Mouse (Mus musculus): ENCODE results near the gene Ndufaf3. TPM values are rescaled to one million over a fixed set of nuclear protein-coding genes. Genes with fewer than 3 reads are reported as not detected.

The Ndufaf3 gene
- polyA plus RNA-seq, 1 experiment from 2014 or later, result 69.2 TPM

GRCm38 (mm10) chr9:108516380-108517251, 50.6 kb downstream of the Ndufaf3 start, which contains the start of gene Qrich1:
TSS of gene Qrich1 (plus strand) at chr9:108516806.
- 0 out of 2 replicates have a peak, but pooled peaks have one; percentile 23 for TF ChIP-seq CTCF (IDR thresholded peaks at IDR 0.05; ENCODE audit: low read depth)
- ATAC-seq (replicated peaks; ENCODE audit: low FRiP score, low read depth), result peak; percentile 96

More at GRCm38 (mm10) chr9:108516380-108517251, 50.6 kb downstream of the Ndufaf3 start, which contains the start of gene Qrich1:
- peak within 1 kb of the TSS; percentile 99 for H3K27ac ChIP-seq
- H3K4me1 ChIP-seq (replicated peaks; ENCODE audit: insufficient read depth, low read length), result no peaks in the 10 kb centered on the region
- peak within 1 kb of the TSS; percentile 98 for H3K9ac ChIP-seq (ENCODE audit: low read depth, low read length)
- no peaks in the 10 kb centered on the region for H3K9me3 ChIP-seq (replicated peaks; ENCODE audit: low read length)
- peak within 1 kb of the TSS; percentile 83 for H3K4me3 ChIP-seq (replicated peaks; ENCODE audit: low read depth, low read length)
- peak; percentile 98 for DNase-seq (ENCODE audit: low spot score)
- H3K36me3 ChIP-seq (ENCODE audit: insufficient read depth, low read length), result peaks cover 36% of the 10 kb centered on the region
- H3K4me2 ChIP-seq (ENCODE audit: low read length), result peak within 1 kb of the TSS; percentile 81
- no peaks in the 10 kb centered on the region for H3K27me3 ChIP-seq (ENCODE audit: insufficient read depth, low read length)
- 1% methylated on average over 51 of the region's 55 CpGs for WGBS

MicroRNA genes within 50 kb of the gene (microRNA counts, 519-probe panel; counts per million panel counts)
- microRNA mmu-miR-191 (5,579 counts per million, percentile 88 among the panel's probes with 10 or more counts), microRNA mmu-miR-425 (4,704 counts per million, percentile 80 among the panel's probes with 10 or more counts)

Small RNA genes within 50 kb of the gene (microRNA-seq; reads per million reads assigned to microRNA genes)
- not detected for gene Gm24083
- not detected for gene Mir191
- gene Mir425, result 1,652 reads per million, percentile 81 among the genes with 10 or more reads in this experiment

Other genes with a start within 250 kb of the Ndufaf3 start
- 1,215 and 1,273 TPM in 2 replicates for gene Gpx1, start 228.5 kb downstream of the Ndufaf3 start, polyA plus RNA-seq (2015; fragmentation: Nextera tagmentation; extraction: Ambion mirVana)
- 64.0 and 79.9 TPM in 2 replicates for gene Usp4, start 219.6 kb downstream of the Ndufaf3 start, polyA plus RNA-seq (2015; fragmentation: Nextera tagmentation; extraction: Ambion mirVana)
- gene 1700102P08Rik, start 174.6 kb downstream of the Ndufaf3 start, polyA plus RNA-seq (2015; fragmentation: Nextera tagmentation; extraction: Ambion mirVana), result 0.17 and 0.66 TPM in 2 replicates
- gene Ccdc36, start 138.9 kb downstream of the Ndufaf3 start, polyA plus RNA-seq (2015; fragmentation: Nextera tagmentation; extraction: Ambion mirVana), result 0.91 and 0.96 TPM in 2 replicates
- gene BC048562, start 131.0 kb downstream of the Ndufaf3 start, polyA plus RNA-seq (2015; fragmentation: Nextera tagmentation; extraction: Ambion mirVana), result not detected in 2 replicates
- 49.5 and 55.3 TPM in 2 replicates for gene Ccdc71, start 106.9 kb downstream of the Ndufaf3 start, polyA plus RNA-seq (2015; fragmentation: Nextera tagmentation; extraction: Ambion mirVana)
- 31.1 and 33.5 TPM in 2 replicates for gene Klhdc8b, start 105.9 kb downstream of the Ndufaf3 start, polyA plus RNA-seq (2015; fragmentation: Nextera tagmentation; extraction: Ambion mirVana)
- 35.6 and 38.9 TPM in 2 replicates for gene Lamb2, start 87.7 kb downstream of the Ndufaf3 start, polyA plus RNA-seq (2015; fragmentation: Nextera tagmentation; extraction: Ambion mirVana)
- gene Usp19, start 76.8 kb downstream of the Ndufaf3 start, polyA plus RNA-seq (2015; fragmentation: Nextera tagmentation; extraction: Ambion mirVana), result 43.8 and 47.4 TPM in 2 replicates
- 87.9 and 94.1 TPM in 2 replicates for gene Qars, start 59.7 kb downstream of the Ndufaf3 start, polyA plus RNA-seq (2015; fragmentation: Nextera tagmentation; extraction: Ambion mirVana)
- 87.2 and 87.9 TPM in 2 replicates for gene Qrich1, start 50.6 kb downstream of the Ndufaf3 start, polyA plus RNA-seq (2015; fragmentation: Nextera tagmentation; extraction: Ambion mirVana)
- gene Impdh2, start 7.1 kb downstream of the Ndufaf3 start, polyA plus RNA-seq (2015; fragmentation: Nextera tagmentation; extraction: Ambion mirVana), result 118 and 132 TPM in 2 replicates
- 102 and 114 TPM in 2 replicates for gene Dalrd3, start 2.5 kb upstream of the Ndufaf3 start, polyA plus RNA-seq (2015; fragmentation: Nextera tagmentation; extraction: Ambion mirVana)
- gene Wdr6, start 11.3 kb upstream of the Ndufaf3 start, polyA plus RNA-seq (2015; fragmentation: Nextera tagmentation; extraction: Ambion mirVana), result 67.6 and 75.9 TPM in 2 replicates
- gene P4htm, start 30.2 kb upstream of the Ndufaf3 start, polyA plus RNA-seq (2015; fragmentation: Nextera tagmentation; extraction: Ambion mirVana), result 8.3 and 8.6 TPM in 2 replicates
- gene Arih2, start 82.0 kb upstream of the Ndufaf3 start, polyA plus RNA-seq (2015; fragmentation: Nextera tagmentation; extraction: Ambion mirVana), result 36.6 and 37.9 TPM in 2 replicates
- 73.6 and 88.3 TPM in 2 replicates for gene Slc25a20, start 94.7 kb upstream of the Ndufaf3 start, polyA plus RNA-seq (2015; fragmentation: Nextera tagmentation; extraction: Ambion mirVana)
- 18.0 and 18.6 TPM in 2 replicates for gene Prkar2a, start 121.9 kb upstream of the Ndufaf3 start, polyA plus RNA-seq (2015; fragmentation: Nextera tagmentation; extraction: Ambion mirVana)
- 74.6 and 79.5 TPM in 2 replicates for gene Ip6k2, start 216.4 kb upstream of the Ndufaf3 start, polyA plus RNA-seq (2015; fragmentation: Nextera tagmentation; extraction: Ambion mirVana)
- gene Nckipsd, start 240.9 kb upstream of the Ndufaf3 start, polyA plus RNA-seq (2015; fragmentation: Nextera tagmentation; extraction: Ambion mirVana), result 11.3 and 13.6 TPM in 2 replicates

Measured in kidney, postnatal 0 days (tissue).